Mouse (Mus musculus): ENCODE results near the gene Tac1. TPM values are rescaled to one million over a fixed set of nuclear protein-coding genes. Genes with fewer than 3 reads are reported as not detected.
"Not testable (repeated sequence)": the region's sequence is repeated elsewhere in the genome, so short reads cannot be mapped to it uniquely, and the experiment has no call there.

Gene Tac1
- polyA plus RNA-seq (2012; rRNA removed), result 0.20 and 0.61 TPM in 2 replicates

DNA sequence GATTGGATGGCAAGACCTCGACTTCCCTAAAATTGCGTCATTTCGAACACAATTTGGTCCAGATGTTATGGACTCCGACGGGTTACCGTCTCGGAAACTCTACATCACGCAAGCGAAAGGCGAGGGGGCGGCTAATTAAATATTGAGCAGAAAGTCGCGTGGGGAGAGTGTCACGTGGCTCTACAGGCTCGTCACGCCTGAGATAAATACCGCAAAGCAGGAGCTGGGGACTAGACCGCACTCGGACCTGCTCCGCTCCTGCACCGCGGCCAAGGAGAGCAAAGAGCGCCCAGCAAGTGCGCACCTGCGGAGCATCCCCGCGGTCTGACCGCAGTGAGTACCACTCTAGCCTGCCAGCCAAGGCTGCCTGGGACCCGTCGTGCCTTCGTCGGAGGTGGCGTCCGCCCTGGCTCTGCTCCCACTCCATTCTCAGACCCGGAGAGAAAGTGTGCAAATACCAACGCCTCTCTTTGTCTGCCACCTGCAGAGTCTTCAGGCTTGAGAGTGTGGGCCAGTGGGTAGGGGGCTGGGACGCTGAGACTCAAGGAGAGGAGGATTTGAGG, at the start of gene Tac1:
Tac1 (plus strand) TSS at position 51 of the 563 bp plus-strand sequence.
- Histone ChIP-seq H3K36me3 (ENCODE audit: control insufficient read depth, insufficient read depth, low read length) (no peaks in the 10 kb centered on the region), H3K27ac (ENCODE audit: control insufficient read depth, insufficient read depth, low read length) (no peak within 1 kb of the TSS), H3K4me3 (ENCODE audit: control insufficient read depth, insufficient read depth, low read length) (no peak within 1 kb of the TSS), H3K27me3 (ENCODE audit: control insufficient read depth, insufficient read depth, low read length) (peaks cover 3% of the 10 kb centered on the region; the same call in 1 of the 2 replicates), H3K4me1 (replicated peaks; ENCODE audit: control insufficient read depth, insufficient read depth, low read length) (no peaks in the 10 kb centered on the region)
- DNase-seq, result no peak
- 5% methylated on average over 37 of the region's 37 CpGs for WGBS
- TF ChIP-seq CTCF (IDR thresholded peaks at IDR 0.05; ENCODE audit: borderline replicate concordance, control insufficient read depth, extremely low read depth, insufficient read depth, low read length, poor library complexity) (no peak), POLR2A (IDR thresholded peaks at IDR 0.05; ENCODE audit: control insufficient read depth, extremely low read depth, insufficient read depth, low read length, poor library complexity) (no peak)

DNA sequence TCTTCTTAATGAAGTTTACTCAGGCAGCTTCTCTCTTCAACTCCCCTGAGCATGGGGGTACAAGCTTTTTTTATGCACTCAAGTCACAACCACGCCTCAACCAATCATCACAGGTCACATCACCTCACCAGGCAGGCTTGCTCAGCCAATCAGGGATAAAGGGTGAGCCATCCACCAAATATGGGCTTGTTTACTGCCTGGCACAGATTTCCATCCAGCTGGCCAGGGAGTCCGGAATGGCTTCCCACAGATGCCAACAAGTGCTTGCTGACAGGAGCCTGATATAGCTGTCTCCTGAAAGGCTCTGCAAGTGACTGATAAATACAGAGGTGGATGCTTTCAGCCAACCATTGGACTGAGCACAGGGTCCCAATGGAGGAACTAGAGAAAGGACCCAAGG, 11.2 kb upstream of the Tac1 start:
- H3K27ac ChIP-seq (ENCODE audit: control insufficient read depth, insufficient read depth, low read length); H3K36me3 ChIP-seq (ENCODE audit: control insufficient read depth, insufficient read depth, low read length); H3K27me3 ChIP-seq (ENCODE audit: control insufficient read depth, insufficient read depth, low read length); DNase-seq; H3K4me3 ChIP-seq (ENCODE audit: control insufficient read depth, insufficient read depth, low read length); H3K4me1 ChIP-seq (replicated peaks; ENCODE audit: control insufficient read depth, insufficient read depth, low read length): not testable (repeated sequence)
- WGBS, result 82% methylated on average over 2 of the region's 2 CpGs

DNA sequence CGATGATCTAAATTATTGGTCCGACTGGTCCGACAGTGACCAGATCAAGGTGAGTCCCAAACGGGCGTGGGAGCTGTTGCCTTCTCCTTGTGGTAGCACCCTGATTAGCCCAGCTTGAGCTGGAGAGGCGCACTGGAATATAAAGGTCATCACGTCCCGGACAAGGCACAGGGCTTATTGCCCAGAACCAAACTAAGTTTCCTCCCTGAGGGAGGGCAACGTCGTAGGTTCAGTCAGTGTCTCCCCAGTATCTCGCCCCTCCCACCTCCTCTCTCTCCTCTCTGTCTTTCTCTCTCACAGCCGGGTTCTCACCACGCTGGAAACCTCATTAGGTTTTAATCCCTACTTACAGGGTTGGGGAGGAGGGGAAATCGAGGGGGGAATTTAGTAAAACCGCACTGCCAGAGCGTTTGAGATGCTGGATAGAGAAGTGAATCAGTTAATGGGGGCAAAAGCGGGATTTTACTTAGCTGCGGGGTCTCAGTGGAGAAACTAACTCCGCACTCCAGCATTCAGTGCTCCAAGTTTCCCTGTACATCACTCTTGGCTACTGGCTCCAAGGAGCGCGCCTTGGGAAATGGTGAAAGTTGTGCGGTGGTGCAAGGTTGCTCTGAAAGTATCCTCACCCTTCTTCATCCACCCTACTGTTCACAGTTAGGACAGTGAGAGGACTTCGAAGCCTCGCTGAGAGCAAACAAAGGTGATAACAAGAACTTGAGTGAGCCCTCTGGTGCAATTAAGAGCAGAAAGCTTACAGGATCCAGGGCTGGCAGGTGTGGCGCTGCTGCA, 1.2 kb downstream of the Tac1 start:
- TF ChIP-seq CTCF (IDR thresholded peaks at IDR 0.05; ENCODE audit: borderline replicate concordance, control insufficient read depth, extremely low read depth, insufficient read depth, low read length, poor library complexity) (no peak), POLR2A (IDR thresholded peaks at IDR 0.05; ENCODE audit: control insufficient read depth, extremely low read depth, insufficient read depth, low read length, poor library complexity) (no peak)
- Histone ChIP-seq H3K27ac (ENCODE audit: control insufficient read depth, insufficient read depth, low read length) (no peak overlapping the region), H3K36me3 (ENCODE audit: control insufficient read depth, insufficient read depth, low read length) (no peaks in the 10 kb centered on the region), H3K27me3 (ENCODE audit: control insufficient read depth, insufficient read depth, low read length) (peaks cover 3% of the 10 kb centered on the region; the same call in 1 of the 2 replicates), H3K4me3 (ENCODE audit: control insufficient read depth, insufficient read depth, low read length) (no peak overlapping the region), H3K4me1 (replicated peaks; ENCODE audit: control insufficient read depth, insufficient read depth, low read length) (no peaks in the 10 kb centered on the region)
- no peak for DNase-seq
- WGBS, result 7% methylated on average over 25 of the region's 25 CpGs

DNA sequence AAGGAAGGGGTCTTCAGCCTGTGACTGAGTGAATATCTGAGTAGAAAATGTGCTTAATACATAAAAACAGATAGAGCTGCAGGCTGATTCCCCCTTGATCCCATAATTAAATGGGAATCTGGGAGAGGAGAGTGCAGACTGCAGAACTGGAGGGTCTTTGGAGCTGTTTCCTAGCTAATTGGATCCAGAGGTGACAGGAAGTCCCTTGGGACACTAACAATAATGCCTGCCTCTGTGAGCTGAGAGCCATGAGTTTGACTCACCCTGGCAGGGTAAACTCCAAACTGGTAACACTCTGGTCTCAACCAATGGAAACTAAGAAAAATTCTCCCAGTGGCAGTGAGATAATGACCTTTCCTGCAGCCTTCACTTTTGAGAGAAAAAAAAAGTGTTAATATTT, 3.5 kb downstream of the Tac1 start:
- TF ChIP-seq CTCF (IDR thresholded peaks at IDR 0.05; ENCODE audit: borderline replicate concordance, control insufficient read depth, extremely low read depth, insufficient read depth, low read length, poor library complexity), result no peak
- no peak for TF ChIP-seq POLR2A (IDR thresholded peaks at IDR 0.05; ENCODE audit: control insufficient read depth, extremely low read depth, insufficient read depth, low read length, poor library complexity)
- H3K36me3 ChIP-seq (ENCODE audit: control insufficient read depth, insufficient read depth, low read length), result no peaks in the 10 kb centered on the region
- no peak for DNase-seq
- H3K4me1 ChIP-seq (replicated peaks; ENCODE audit: control insufficient read depth, insufficient read depth, low read length), result no peaks in the 10 kb centered on the region
- H3K27me3 ChIP-seq (ENCODE audit: control insufficient read depth, insufficient read depth, low read length), result peaks cover 3% of the 10 kb centered on the region; the same call in 1 of the 2 replicates
- no peak overlapping the region for H3K27ac ChIP-seq (ENCODE audit: control insufficient read depth, insufficient read depth, low read length)
- H3K4me3 ChIP-seq (ENCODE audit: control insufficient read depth, insufficient read depth, low read length), result no peak overlapping the region

DNA sequence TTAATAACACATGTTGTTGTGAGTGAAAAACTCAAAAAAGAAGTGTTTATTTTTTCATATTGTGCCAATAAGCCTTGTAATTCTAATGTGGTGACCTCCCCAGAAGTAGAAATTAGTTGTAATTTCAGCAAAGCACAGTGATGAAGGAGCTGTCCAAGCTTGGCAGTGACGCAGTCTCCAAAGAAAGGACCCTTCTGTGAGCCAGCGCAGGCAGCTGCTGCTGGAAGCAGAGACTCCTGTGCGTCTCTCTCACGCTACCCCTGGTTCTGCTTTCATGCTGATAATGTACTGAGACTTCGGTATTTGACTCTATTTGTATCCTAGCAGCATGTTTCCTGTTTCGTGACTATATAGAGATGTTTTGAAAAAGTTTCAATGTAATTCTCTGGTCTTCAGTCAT, 7.8 kb downstream of the Tac1 start:
- WGBS, result 72% methylated on average over 6 of the region's 6 CpGs
- H3K36me3 ChIP-seq (ENCODE audit: control insufficient read depth, insufficient read depth, low read length), result no peaks in the 10 kb centered on the region
- H3K27ac ChIP-seq (ENCODE audit: control insufficient read depth, insufficient read depth, low read length), result no peak overlapping the region
- no peaks in the 10 kb centered on the region for H3K4me1 ChIP-seq (replicated peaks; ENCODE audit: control insufficient read depth, insufficient read depth, low read length)
- H3K27me3 ChIP-seq (ENCODE audit: control insufficient read depth, insufficient read depth, low read length), result no peaks in the 10 kb centered on the region
- DNase-seq, result no peak
- TF ChIP-seq POLR2A (IDR thresholded peaks at IDR 0.05; ENCODE audit: control insufficient read depth, extremely low read depth, insufficient read depth, low read length, poor library complexity) (no peak), CTCF (IDR thresholded peaks at IDR 0.05; ENCODE audit: borderline replicate concordance, control insufficient read depth, extremely low read depth, insufficient read depth, low read length, poor library complexity) (no peak)
- H3K4me3 ChIP-seq (ENCODE audit: control insufficient read depth, insufficient read depth, low read length), result no peak overlapping the region

DNA sequence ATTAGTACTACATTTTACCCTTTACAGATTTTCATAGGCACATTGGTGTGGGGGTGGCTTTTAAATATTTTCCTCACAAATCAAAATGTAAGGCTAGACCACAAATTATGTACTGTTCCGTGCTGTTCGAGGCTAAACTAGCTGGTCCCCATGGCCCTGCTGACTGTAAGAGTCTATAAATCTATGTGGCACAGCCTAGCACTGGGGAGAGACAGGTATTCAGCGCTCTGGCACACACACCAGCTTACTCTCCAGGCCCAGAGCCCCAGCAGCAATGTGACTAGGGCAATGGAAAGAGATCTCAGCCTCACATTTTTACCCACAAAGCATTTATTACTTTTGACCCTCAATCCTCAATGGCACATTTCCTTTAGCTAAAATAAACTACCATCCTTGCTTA, 9.9 kb downstream of the Tac1 start:
- DNase-seq, result no peak
- Histone ChIP-seq H3K4me3 (ENCODE audit: control insufficient read depth, insufficient read depth, low read length) (no peak overlapping the region), H3K36me3 (ENCODE audit: control insufficient read depth, insufficient read depth, low read length) (no peaks in the 10 kb centered on the region), H3K27ac (ENCODE audit: control insufficient read depth, insufficient read depth, low read length) (no peak overlapping the region), H3K4me1 (replicated peaks; ENCODE audit: control insufficient read depth, insufficient read depth, low read length) (no peaks in the 10 kb centered on the region), H3K27me3 (ENCODE audit: control insufficient read depth, insufficient read depth, low read length) (no peaks in the 10 kb centered on the region)
- WGBS, result 77% methylated on average over 3 of the region's 3 CpGs
- TF ChIP-seq POLR2A (IDR thresholded peaks at IDR 0.05; ENCODE audit: control insufficient read depth, extremely low read depth, insufficient read depth, low read length, poor library complexity) (no peak), CTCF (IDR thresholded peaks at IDR 0.05; ENCODE audit: borderline replicate concordance, control insufficient read depth, extremely low read depth, insufficient read depth, low read length, poor library complexity) (no peak)

Data from thymus, adult 2 months (tissue).